Mouse (Mus musculus) heart, embryonic 14.5 days (tissue): ENCODE measurements around the gene Cep85l. TPM values are rescaled to one million over a fixed set of nuclear protein-coding genes. Genes with fewer than 3 reads are reported as not detected.
A peak's percentile ranks its signal among the peaks of the same experiment; 100 is the strongest.

Source experiments
- ATAC-seq: fragments of 200-750 bp; cut with Nextera tagmentation; 2 replicates; pipeline ENCODE4 v1.8.0; 2017; ENCODE audit warnings: low read depth, moderate TSS enrichment; ENCODE audit not compliant: insufficient number of reproducible peaks, insufficient read depth, low FRiP score
- H3K27ac ChIP-seq, 2 experiments: fragments of 200-500 bp in 1 of 2; fragments of 300-500 bp in 1 of 2; sonication (generic) in 1 of 2; replicated peaks in 1 of 2; 2 replicates each; pipeline ENCODE4 v1.5.1; 2012 to 2014; ENCODE audit warnings: low read depth in 2 of 2, low read length in 2 of 2, control low read depth in 1 of 2, mild to moderate bottlenecking in 1 of 2, mixed read lengths in 1 of 2; ENCODE audit not compliant: control insufficient read depth in 1 of 2, insufficient read depth in 1 of 2
- H3K27me3 ChIP-seq: fragments of 300-500 bp; sonication (generic); 2 replicates; pipeline ENCODE4 v1.6.1; 2014; ENCODE audit warnings: mild to moderate bottlenecking, low read length, control low read depth; ENCODE audit not compliant: control insufficient read depth, insufficient read depth
- H3K36me3 ChIP-seq: fragments of 300-500 bp; sonication (generic); 2 replicates; pipeline ENCODE4 v1.6.1; 2014; ENCODE audit warnings: mild to moderate bottlenecking, control low read depth, low read length, mixed read lengths; ENCODE audit not compliant: control insufficient read depth, insufficient read depth
- H3K4me1 ChIP-seq, 2 experiments: fragments of 200-500 bp in 1 of 2; fragments of 300-500 bp in 1 of 2; sonication (generic) in 1 of 2; 2 replicates each; pipeline ENCODE4 v1.6.1; 2012 to 2014; ENCODE audit warnings: low read length in 2 of 2, control low read depth in 1 of 2, mixed read lengths in 1 of 2; ENCODE audit not compliant: control insufficient read depth in 2 of 2, insufficient read depth in 2 of 2
- H3K4me2 ChIP-seq: fragments of 300-500 bp; sonication (generic); 2 replicates; pipeline ENCODE4 v1.6.1; 2014; ENCODE audit warnings: mild to moderate bottlenecking, low read length
- H3K4me3 ChIP-seq, 2 experiments: fragments of 200-500 bp in 1 of 2; fragments of 300-500 bp in 1 of 2; sonication (generic) in 1 of 2; 2 replicates each; pipeline ENCODE4 v1.5.1; 2012 to 2014; ENCODE audit warnings: low read length in 2 of 2, mild to moderate bottlenecking in 2 of 2, control low read depth in 1 of 2, low read depth in 1 of 2, moderate library complexity in 1 of 2; ENCODE audit not compliant: control insufficient read depth in 1 of 2, insufficient read depth in 1 of 2
- H3K9ac ChIP-seq: fragments of 300-500 bp; sonication (generic); 2 replicates; pipeline ENCODE4 v1.6.1; 2014; ENCODE audit warnings: mild to moderate bottlenecking, low read length
- H3K9me3 ChIP-seq: fragments of 300-500 bp; sonication (generic); 2 replicates; pipeline ENCODE4 v1.6.1; 2016; ENCODE audit warnings: low read length, control low read depth; ENCODE audit not compliant: control insufficient read depth
- WGBS: fragments of 180-500 bp; shearing (Covaris S2); extraction: QIAGEN DNeasy Blood & Tissue Kit; methylation state at CpG from one replicate; pipeline ENCODE4 v1.1.7; 2014; 5-methylcytosine and 5-hydroxymethylcytosine counted together
- polyA plus RNA-seq: library from polyadenylated mRNA; unstranded; fragments of >200 nt; fragmentation: Nextera tagmentation; extraction: Ambion mirVana; gene quantifications from 2 replicates; pipeline ENCODE4 v1.2.1, GENCODE M21; 2014

The Cep85l gene
- polyA plus RNA-seq, 1 experiment from 2014 or later, result 9.5 TPM

DNA sequence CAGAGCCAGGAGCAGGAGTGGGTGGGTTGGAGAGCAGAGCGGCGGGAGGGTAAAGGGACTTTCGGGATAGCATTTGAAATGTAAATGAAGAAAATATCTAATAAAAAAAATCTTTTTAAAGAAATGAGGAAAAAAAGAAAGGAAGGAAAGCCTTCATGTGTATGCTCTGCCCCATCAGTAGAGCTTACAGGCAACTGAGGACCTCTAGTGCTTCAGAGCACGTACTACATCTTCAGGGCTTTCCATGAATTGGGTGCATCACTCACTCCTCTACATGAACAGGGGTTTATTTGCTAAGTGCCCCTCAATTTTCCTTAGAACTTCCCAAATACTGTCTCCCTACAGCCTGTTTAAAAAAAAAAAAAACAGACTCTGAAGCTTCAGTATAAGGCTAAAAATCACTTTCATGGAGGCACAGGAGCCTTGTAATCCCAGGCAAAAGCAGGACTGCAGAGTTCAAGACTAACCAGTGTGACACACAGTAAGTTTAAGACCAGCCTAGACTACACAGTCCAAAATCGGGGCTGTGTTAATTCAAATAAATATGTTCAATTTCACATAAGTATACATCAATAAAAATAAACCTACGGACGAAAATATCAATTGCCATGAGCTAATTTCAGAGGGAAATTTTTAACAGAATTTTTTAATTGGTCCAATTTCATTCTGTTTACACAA, 38.3 kb downstream of the Cep85l start:
- 53% methylated on average over 7 of the region's 7 CpGs for WGBS
- Histone ChIP-seq H3K27ac (peak overlapping the region; percentile 91 to 92), H3K4me1 (no peaks in the 10 kb centered on the region; a peak in 1 of 4 replicates), H3K36me3 (peaks cover 44% of the 10 kb centered on the region), H3K4me3 (peak overlapping the region; percentile 39 to 55), H3K27me3 (no peaks in the 10 kb centered on the region), H3K9ac (peak overlapping the region; percentile 92), H3K9me3 (no peaks in the 10 kb centered on the region), H3K4me2 (peak overlapping the region; percentile 68)
- no peak for ATAC-seq

DNA sequence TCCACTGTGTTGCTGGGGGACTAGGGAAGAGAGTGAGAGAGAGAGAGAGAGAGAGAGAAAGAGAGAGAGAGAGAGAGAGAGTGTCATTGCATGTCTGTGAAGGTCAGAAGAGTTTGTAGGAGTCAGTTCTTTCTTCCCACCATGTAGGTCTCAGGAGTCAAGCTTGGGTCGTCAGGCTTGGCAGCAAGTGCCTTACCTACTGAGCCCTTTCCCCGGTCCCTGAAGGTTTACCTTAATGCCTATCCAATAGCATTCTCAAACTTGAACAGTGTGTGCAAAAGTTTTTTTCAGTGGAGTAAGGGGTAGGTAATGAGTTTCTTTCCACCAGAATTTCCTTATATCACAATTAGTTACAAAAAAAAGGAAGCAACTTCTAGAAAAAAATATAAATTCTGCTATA, 40.7 kb downstream of the Cep85l start:
- ATAC-seq, result no peak
- peaks cover 0 to 16% of the 10 kb centered on the region in 2 experiments; a peak in 2 of 4 replicates for H3K4me1 ChIP-seq
- H3K9ac ChIP-seq, result peak overlapping the region; percentile 92
- peak overlapping the region; percentile 68; the same call in 1 of the 2 replicates for H3K4me2 ChIP-seq
- peaks cover 29% of the 10 kb centered on the region for H3K36me3 ChIP-seq
- H3K27ac ChIP-seq, result peak overlapping the region; percentile 96 to 100
- WGBS, result 41% methylated on average over 2 of the region's 2 CpGs
- no peaks in the 10 kb centered on the region for H3K9me3 ChIP-seq
- H3K27me3 ChIP-seq, result no peaks in the 10 kb centered on the region
- H3K4me3 ChIP-seq, result peak overlapping the region; percentile 55 to 75

DNA sequence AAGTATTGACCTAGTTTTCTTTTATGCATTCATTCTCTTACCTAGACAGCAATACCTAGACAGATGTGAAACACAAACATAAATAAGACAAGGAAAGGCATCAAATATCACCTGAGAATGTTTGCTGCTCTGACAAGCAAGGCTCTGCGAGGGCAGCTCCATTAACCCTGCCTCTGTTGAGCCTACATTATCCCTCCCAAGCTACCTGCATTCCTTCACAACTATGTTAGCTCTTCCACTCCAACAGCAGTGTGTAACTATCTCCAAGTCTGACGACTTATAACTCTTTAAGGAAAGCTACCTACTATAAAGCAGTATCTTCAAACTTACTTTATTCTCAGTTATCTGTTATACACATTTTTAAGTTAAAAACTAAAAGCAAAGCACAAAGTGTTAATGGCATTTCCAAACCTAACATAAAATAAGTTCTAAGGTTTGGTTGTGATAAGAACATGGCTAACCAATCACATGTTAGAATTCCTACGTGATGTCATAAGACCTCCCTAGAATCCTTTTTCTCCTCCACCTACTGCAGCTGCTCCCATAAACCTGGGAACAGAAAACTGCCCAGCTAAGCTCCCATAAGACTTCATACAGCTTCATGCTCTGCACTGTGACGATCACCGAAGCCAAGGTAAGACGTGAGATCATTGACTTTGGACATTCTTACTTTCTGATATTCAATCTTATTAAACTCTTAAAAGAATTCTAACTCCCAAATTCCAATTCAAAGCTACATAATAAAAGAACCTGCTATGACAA, 42.4 kb downstream of the Cep85l start, which contains the start of gene Pln:
Pln (plus strand) TSS at position 506 of the 762 bp plus-strand sequence.
- Histone ChIP-seq H3K9me3 (no peaks in the 10 kb centered on the region), H3K4me3 (peak within 1 kb of the TSS; percentile 36 to 52), H3K27me3 (no peaks in the 10 kb centered on the region), H3K4me1 (peaks cover 0 to 31% of the 10 kb centered on the region in 2 experiments; a peak in 2 of 4 replicates), H3K9ac (peak within 1 kb of the TSS; percentile 84), H3K27ac (peak within 1 kb of the TSS; percentile 90 to 91), H3K36me3 (peaks cover 15% of the 10 kb centered on the region), H3K4me2 (peak within 1 kb of the TSS; percentile 65)
- WGBS, result 31% methylated on average over 6 of the region's 6 CpGs
- peak; percentile 76 for ATAC-seq

DNA sequence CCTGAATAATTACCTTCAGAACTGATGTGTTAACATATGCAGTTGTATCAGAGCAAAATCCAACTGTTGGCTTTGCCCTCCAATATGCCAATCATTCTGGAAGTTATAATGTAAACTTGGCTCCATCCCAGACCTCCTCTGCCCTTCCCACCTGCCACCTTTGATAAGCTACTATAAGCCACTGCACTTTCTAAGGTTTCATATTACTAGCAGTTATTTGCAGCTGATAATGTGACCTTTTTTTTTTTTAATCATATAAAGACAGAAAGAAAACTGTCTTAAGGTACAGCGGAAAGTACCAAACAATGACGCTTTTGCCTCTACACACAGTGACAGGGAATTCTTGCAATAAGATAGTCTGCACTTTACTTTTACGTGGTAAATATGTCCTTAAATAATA, 43.8 kb downstream of the Cep85l start:
- Histone ChIP-seq H3K4me2 (peak overlapping the region; percentile 65), H3K4me3 (peak overlapping the region in 1 of 2 experiments; percentile 52; a peak in 2 of 4 replicates), H3K4me1 (peaks cover 0 to 37% of the 10 kb centered on the region in 2 experiments; a peak in 3 of 4 replicates), H3K9ac (peak overlapping the region; percentile 74), H3K36me3 (peaks cover 8% of the 10 kb centered on the region; the same call in 1 of the 2 replicates), H3K9me3 (no peaks in the 10 kb centered on the region), H3K27me3 (no peaks in the 10 kb centered on the region), H3K27ac (peak overlapping the region; percentile 83 to 90; a peak in 3 of 4 replicates)
- WGBS, result 45% methylated on average over 3 of the region's 3 CpGs
- ATAC-seq, result no peak

DNA sequence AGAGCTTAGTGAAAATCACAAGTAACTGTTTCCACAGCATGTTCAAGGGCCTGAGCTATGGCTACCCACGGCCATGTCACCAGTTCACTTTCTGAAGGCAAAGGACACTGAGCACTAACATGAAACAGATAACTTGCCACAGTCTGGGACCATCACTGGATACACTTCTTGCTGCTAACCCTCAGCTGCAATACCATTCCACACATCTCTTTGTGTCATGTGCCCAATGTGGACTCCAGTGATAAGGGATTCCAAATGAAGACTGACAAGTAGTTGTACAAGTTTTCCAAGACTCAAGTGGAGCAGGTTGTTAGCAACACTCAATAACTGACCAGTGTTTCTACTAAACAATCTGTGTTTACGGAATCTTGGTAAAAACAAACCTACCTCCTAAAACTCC, 44.5 kb downstream of the Cep85l start:
- 32% methylated on average over 2 of the region's 2 CpGs for WGBS
- Histone ChIP-seq H3K9ac (peak overlapping the region; percentile 74), H3K27ac (peak overlapping the region; percentile 82 to 83), H3K36me3 (peaks cover 4% of the 10 kb centered on the region; the same call in 1 of the 2 replicates), H3K27me3 (no peaks in the 10 kb centered on the region), H3K4me3 (no peak overlapping the region), H3K9me3 (no peaks in the 10 kb centered on the region), H3K4me2 (peak overlapping the region; percentile 65), H3K4me1 (peaks cover 1 to 43% of the 10 kb centered on the region in 2 experiments)
- peak; percentile 37; the same call in 1 of the 2 replicates for ATAC-seq

DNA sequence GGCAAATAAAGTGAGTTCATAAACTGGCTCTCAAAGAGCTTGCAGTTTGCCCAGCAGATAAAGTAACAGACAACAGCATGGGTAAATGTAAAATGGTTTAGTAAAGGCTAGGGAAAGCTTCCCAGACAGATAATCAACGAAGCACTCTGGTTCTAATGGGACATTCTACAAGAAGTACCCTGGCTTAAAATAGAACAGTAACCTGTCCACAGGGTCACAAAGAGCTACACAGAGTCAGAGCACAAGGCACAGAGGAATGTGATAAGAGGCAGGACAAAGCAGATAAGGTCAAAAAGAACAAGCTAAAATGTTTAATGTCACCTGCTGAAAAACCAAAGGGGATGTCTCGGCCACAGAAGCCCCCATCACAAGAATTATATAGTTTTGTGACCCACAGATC, 47.0 kb downstream of the Cep85l start:
- 6% methylated on average over 2 of the region's 2 CpGs for WGBS
- Histone ChIP-seq H3K4me3 (peak overlapping the region in 1 of 2 experiments; percentile 6; a peak in 1 of 4 replicates), H3K4me2 (peak overlapping the region; percentile 53), H3K4me1 (peaks cover 9 to 57% of the 10 kb centered on the region in 2 experiments), H3K27me3 (no peaks in the 10 kb centered on the region), H3K9me3 (no peaks in the 10 kb centered on the region), H3K36me3 (no peaks in the 10 kb centered on the region), H3K9ac (peak overlapping the region; percentile 65), H3K27ac (peak overlapping the region; percentile 67 to 83; a peak in 3 of 4 replicates)
- no peak for ATAC-seq

DNA sequence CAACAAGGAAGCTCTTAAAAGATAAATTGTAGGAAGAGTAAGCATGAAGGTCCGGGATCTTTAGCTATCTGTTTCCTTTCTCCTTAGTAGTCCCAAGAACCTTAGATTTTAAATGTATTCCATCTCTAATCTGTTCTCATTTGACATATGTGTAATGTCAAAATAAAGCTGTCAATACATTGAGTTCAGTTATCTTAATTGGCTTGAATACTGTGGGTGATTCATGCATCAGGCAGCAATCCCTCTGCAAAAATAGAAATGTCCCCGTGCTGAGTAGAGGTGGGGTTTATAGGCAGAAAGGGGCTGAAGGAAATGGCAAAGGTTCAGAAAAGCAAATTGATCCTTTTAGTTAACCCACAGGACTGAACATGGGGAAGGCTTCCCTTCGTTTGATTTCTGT, 50.5 kb downstream of the Cep85l start:
- WGBS, result 11% methylated on average over 3 of the region's 3 CpGs
- Histone ChIP-seq H3K4me1 (peaks cover 11 to 67% of the 10 kb centered on the region in 2 experiments), H3K27me3 (no peaks in the 10 kb centered on the region), H3K9me3 (no peaks in the 10 kb centered on the region), H3K9ac (peak overlapping the region; percentile 62; the same call in 1 of the 2 replicates), H3K36me3 (no peaks in the 10 kb centered on the region), H3K27ac (peak overlapping the region; percentile 81 to 92), H3K4me3 (0 out of 4 replicates have a peak overlapping the region, but pooled peaks of 1 of the 2 experiments have one; percentile 3), H3K4me2 (peak overlapping the region; percentile 57)
- no peak for ATAC-seq
